Mouse (Mus musculus): ENCODE measurements around the gene Rora. TPM values are rescaled to one million over a fixed set of nuclear protein-coding genes. Genes with fewer than 3 reads are reported as not detected.

Gene Rora
- polyA plus RNA-seq, 1 experiment from 2014 or later, result 4.3 TPM

GRCm38 (mm10) chr9:69310524-69310923 is 656.9 kb downstream of the Rora start:
- no peaks in the 10 kb centered on the region for H3K9me3 ChIP-seq (ENCODE audit: control insufficient read depth, low read length)
- no peaks in the 10 kb centered on the region for H3K36me3 ChIP-seq (ENCODE audit: control insufficient read depth, insufficient read depth, low read length)
- no peak overlapping the region for H3K4me2 ChIP-seq
- ATAC-seq (ENCODE audit: low FRiP score) (no peak), DNase-seq (ENCODE audit: low spot score, missing footprints) (no peak)
- H3K27ac ChIP-seq (ENCODE audit: low read depth, low read length), result no peak overlapping the region
- 80% methylated on average over 12 of the region's 12 CpGs for WGBS
- H3K9ac ChIP-seq (ENCODE audit: low read length), result no peak overlapping the region
- no peaks in the 10 kb centered on the region for H3K4me1 ChIP-seq (ENCODE audit: control insufficient read depth, insufficient read depth, low read length)
- H3K27me3 ChIP-seq (ENCODE audit: control insufficient read depth, insufficient read depth, low read length), result no peaks in the 10 kb centered on the region
- H3K4me3 ChIP-seq (ENCODE audit: low read depth, low read length), result no peak overlapping the region

- H3K4me3 ChIP-seq (ENCODE audit: low read depth, low read length), result no peak overlapping the region
- no peak overlapping the region for H3K9ac ChIP-seq (ENCODE audit: low read length)
- H3K9me3 ChIP-seq (ENCODE audit: control insufficient read depth, low read length), result no peaks in the 10 kb centered on the region
- H3K36me3 ChIP-seq (ENCODE audit: control insufficient read depth, insufficient read depth, low read length), result no peaks in the 10 kb centered on the region
- 92% methylated on average over 3 of the region's 3 CpGs for WGBS
- no peak overlapping the region for H3K27ac ChIP-seq (ENCODE audit: low read depth, low read length)
- no peaks in the 10 kb centered on the region for H3K4me1 ChIP-seq (ENCODE audit: control insufficient read depth, insufficient read depth, low read length)
- ATAC-seq (ENCODE audit: low FRiP score), result no peak
- DNase-seq (ENCODE audit: low spot score, missing footprints), result no peak
- H3K27me3 ChIP-seq (ENCODE audit: control insufficient read depth, insufficient read depth, low read length), result no peaks in the 10 kb centered on the region
- H3K4me2 ChIP-seq, result no peak overlapping the region
Observed at GRCm38 (mm10) chr9:69313297-69313696, 659.7 kb downstream of the Rora start.

- H3K9ac ChIP-seq (ENCODE audit: low read length), result no peak overlapping the region
- no peak for DNase-seq (ENCODE audit: low spot score, missing footprints)
- H3K27me3 ChIP-seq (ENCODE audit: control insufficient read depth, insufficient read depth, low read length), result no peaks in the 10 kb centered on the region
- no peak for ATAC-seq (ENCODE audit: low FRiP score)
- no peaks in the 10 kb centered on the region for H3K4me1 ChIP-seq (ENCODE audit: control insufficient read depth, insufficient read depth, low read length)
- no peaks in the 10 kb centered on the region for H3K9me3 ChIP-seq (ENCODE audit: control insufficient read depth, low read length)
- WGBS, result 84% methylated on average over 9 of the region's 9 CpGs
- H3K27ac ChIP-seq (ENCODE audit: low read depth, low read length), result no peak overlapping the region
- no peaks in the 10 kb centered on the region for H3K36me3 ChIP-seq (ENCODE audit: control insufficient read depth, insufficient read depth, low read length)
- H3K4me2 ChIP-seq, result no peak overlapping the region
- H3K4me3 ChIP-seq (ENCODE audit: low read depth, low read length), result no peak overlapping the region
Observed at GRCm38 (mm10) chr9:69314451-69315210, 661.0 kb downstream of the Rora start.

GRCm38 (mm10) chr9:69317527-69318115 is 664.0 kb downstream of the Rora start:
- WGBS, result 88% methylated on average over 3 of the region's 3 CpGs
- no peak overlapping the region for H3K27ac ChIP-seq (ENCODE audit: low read depth, low read length)
- ATAC-seq (ENCODE audit: low FRiP score) (no peak), DNase-seq (ENCODE audit: low spot score, missing footprints) (no peak)
- H3K36me3 ChIP-seq (ENCODE audit: control insufficient read depth, insufficient read depth, low read length), result no peaks in the 10 kb centered on the region
- no peak overlapping the region for H3K9ac ChIP-seq (ENCODE audit: low read length)
- no peaks in the 10 kb centered on the region for H3K4me1 ChIP-seq (ENCODE audit: control insufficient read depth, insufficient read depth, low read length)
- H3K4me2 ChIP-seq, result no peak overlapping the region
- no peaks in the 10 kb centered on the region for H3K9me3 ChIP-seq (ENCODE audit: control insufficient read depth, low read length)
- no peaks in the 10 kb centered on the region for H3K27me3 ChIP-seq (ENCODE audit: control insufficient read depth, insufficient read depth, low read length)
- H3K4me3 ChIP-seq (ENCODE audit: low read depth, low read length), result no peak overlapping the region

GRCm38 (mm10) chr9:69319434-69319833 is 665.8 kb downstream of the Rora start:
- ATAC-seq (ENCODE audit: low FRiP score) (no peak), DNase-seq (ENCODE audit: low spot score, missing footprints) (no peak)
- Histone ChIP-seq H3K27ac (ENCODE audit: low read depth, low read length) (no peak overlapping the region), H3K9ac (ENCODE audit: low read length) (no peak overlapping the region), H3K9me3 (ENCODE audit: control insufficient read depth, low read length) (no peaks in the 10 kb centered on the region), H3K27me3 (ENCODE audit: control insufficient read depth, insufficient read depth, low read length) (no peaks in the 10 kb centered on the region), H3K4me1 (ENCODE audit: control insufficient read depth, insufficient read depth, low read length) (no peaks in the 10 kb centered on the region), H3K4me2 (no peak overlapping the region), H3K36me3 (ENCODE audit: control insufficient read depth, insufficient read depth, low read length) (no peaks in the 10 kb centered on the region), H3K4me3 (ENCODE audit: low read depth, low read length) (no peak overlapping the region)
- WGBS, result 95% methylated on average over 6 of the region's 6 CpGs

GRCm38 (mm10) chr9:69319913-69320634 is 666.5 kb downstream of the Rora start:
- H3K36me3 ChIP-seq (ENCODE audit: control insufficient read depth, insufficient read depth, low read length), result no peaks in the 10 kb centered on the region
- H3K9me3 ChIP-seq (ENCODE audit: control insufficient read depth, low read length), result no peaks in the 10 kb centered on the region
- no peaks in the 10 kb centered on the region for H3K4me1 ChIP-seq (ENCODE audit: control insufficient read depth, insufficient read depth, low read length)
- 79% methylated on average over 10 of the region's 10 CpGs for WGBS
- no peak overlapping the region for H3K4me3 ChIP-seq (ENCODE audit: low read depth, low read length)
- H3K27me3 ChIP-seq (ENCODE audit: control insufficient read depth, insufficient read depth, low read length), result no peaks in the 10 kb centered on the region
- DNase-seq (ENCODE audit: low spot score, missing footprints) (no peak), ATAC-seq (ENCODE audit: low FRiP score) (no peak)
- no peak overlapping the region for H3K4me2 ChIP-seq
- H3K27ac ChIP-seq (ENCODE audit: low read depth, low read length), result no peak overlapping the region
- no peak overlapping the region for H3K9ac ChIP-seq (ENCODE audit: low read length)

GRCm38 (mm10) chr9:69320635-69321027 is 667.0 kb downstream of the Rora start:
- DNase-seq (ENCODE audit: low spot score, missing footprints) (no peak), ATAC-seq (ENCODE audit: low FRiP score) (no peak)
- H3K4me1 ChIP-seq (ENCODE audit: control insufficient read depth, insufficient read depth, low read length), result no peaks in the 10 kb centered on the region
- H3K9ac ChIP-seq (ENCODE audit: low read length), result no peak overlapping the region
- 75% methylated on average over 3 of the region's 3 CpGs for WGBS
- no peak overlapping the region for H3K4me3 ChIP-seq (ENCODE audit: low read depth, low read length)
- H3K4me2 ChIP-seq, result no peak overlapping the region
- no peaks in the 10 kb centered on the region for H3K36me3 ChIP-seq (ENCODE audit: control insufficient read depth, insufficient read depth, low read length)
- H3K9me3 ChIP-seq (ENCODE audit: control insufficient read depth, low read length), result no peaks in the 10 kb centered on the region
- no peak overlapping the region for H3K27ac ChIP-seq (ENCODE audit: low read depth, low read length)
- H3K27me3 ChIP-seq (ENCODE audit: control insufficient read depth, insufficient read depth, low read length), result no peaks in the 10 kb centered on the region

- H3K27me3 ChIP-seq (ENCODE audit: control insufficient read depth, insufficient read depth, low read length), result no peaks in the 10 kb centered on the region
- DNase-seq (ENCODE audit: low spot score, missing footprints) (no peak), ATAC-seq (ENCODE audit: low FRiP score) (no peak)
- H3K9me3 ChIP-seq (ENCODE audit: control insufficient read depth, low read length), result no peaks in the 10 kb centered on the region
- no peak overlapping the region for H3K27ac ChIP-seq (ENCODE audit: low read depth, low read length)
- no peak overlapping the region for H3K4me2 ChIP-seq
- WGBS, result 93% methylated on average over 1 of the region's 1 CpGs
- H3K4me1 ChIP-seq (ENCODE audit: control insufficient read depth, insufficient read depth, low read length), result no peaks in the 10 kb centered on the region
- H3K9ac ChIP-seq (ENCODE audit: low read length), result no peak overlapping the region
- no peaks in the 10 kb centered on the region for H3K36me3 ChIP-seq (ENCODE audit: control insufficient read depth, insufficient read depth, low read length)
- H3K4me3 ChIP-seq (ENCODE audit: low read depth, low read length), result no peak overlapping the region
Observed at GRCm38 (mm10) chr9:69321956-69322355, 668.4 kb downstream of the Rora start.

GRCm38 (mm10) chr9:69323831-69324230 is 670.2 kb downstream of the Rora start:
- Histone ChIP-seq H3K4me3 (ENCODE audit: low read depth, low read length) (no peak overlapping the region), H3K36me3 (ENCODE audit: control insufficient read depth, insufficient read depth, low read length) (no peaks in the 10 kb centered on the region), H3K27ac (ENCODE audit: low read depth, low read length) (no peak overlapping the region), H3K9me3 (ENCODE audit: control insufficient read depth, low read length) (no peaks in the 10 kb centered on the region), H3K27me3 (ENCODE audit: control insufficient read depth, insufficient read depth, low read length) (no peaks in the 10 kb centered on the region), H3K9ac (ENCODE audit: low read length) (no peak overlapping the region), H3K4me1 (ENCODE audit: control insufficient read depth, insufficient read depth, low read length) (no peaks in the 10 kb centered on the region), H3K4me2 (no peak overlapping the region)
- ATAC-seq (ENCODE audit: low FRiP score), result no peak
- DNase-seq (ENCODE audit: low spot score, missing footprints), result no peak
- WGBS, result 83% methylated on average over 8 of the region's 8 CpGs

Data from midbrain, embryonic 11.5 days (tissue).